Comparison of ENCODE assay signal across 20 mouse cellular contexts in genomic region chr7:81641101-81641500, GRCm38 (mm10).
DNase-seq lines count a peak whose midpoint lies in the region; ATAC-seq and TF ChIP-seq lines count a peak whose summit lies in the region.
"Had no signal": no experiment of that assay in that cellular context is flagged by ENCODE, and none has a peak within 500 bp of the region (broad histone marks: within the 10 kb centered on the region; RNA-seq: fewer than 3 reads in every experiment).

No protein-coding gene starts in this region.

- intact Hi-C loops in heart, postnatal 10 days (cut with DNase I) = no loop called here

- H3K9me3 ChIP-seq in liver, embryonic 11.5 days (ENCODE audit: control insufficient read depth, low read length) = no peaks in the 10 kb centered on the region
- H3K9me3 ChIP-seq in heart, embryonic 11.5 days (replicated peaks; ENCODE audit: control insufficient read depth, low read length) = no peaks in the 10 kb centered on the region
- H3K9me3 ChIP-seq: limb, embryonic 12.5 days; liver, embryonic 15.5 days had no signal

- no peak overlapping the region for H3K4me2 ChIP-seq in liver, embryonic 11.5 days
- no peak overlapping the region for H3K4me2 ChIP-seq in heart, embryonic 11.5 days
- H3K4me2 ChIP-seq: limb, embryonic 12.5 days; liver, embryonic 15.5 days had no signal

- no peak for TF ChIP-seq CTCF in liver, adult 2 months (IDR thresholded peaks at IDR 0.05; ENCODE audit: low read depth, low read length)

- H3K36me3 ChIP-seq in liver, adult 2 months (ENCODE audit: control insufficient read depth, insufficient read depth, low read length) = peaks cover 5% of the 10 kb centered on the region; the same call in 1 of the 2 replicates
- H3K36me3 ChIP-seq in liver, embryonic 11.5 days (ENCODE audit: control insufficient read depth, insufficient read depth, low read length) = no peaks in the 10 kb centered on the region
- no peaks in the 10 kb centered on the region for H3K36me3 ChIP-seq in heart, embryonic 11.5 days (ENCODE audit: control insufficient read depth, insufficient read depth, low read length)
- H3K36me3 ChIP-seq: limb, embryonic 12.5 days; liver, embryonic 15.5 days had no signal

- no peak overlapping the region for H3K9ac ChIP-seq in liver, adult 2 months (ENCODE audit: low read depth, low read length)
- H3K9ac ChIP-seq in liver, embryonic 11.5 days (ENCODE audit: low read depth, low read length) = no peak overlapping the region
- no peak overlapping the region for H3K9ac ChIP-seq in heart, embryonic 11.5 days (ENCODE audit: low read depth, low read length)
- H3K9ac ChIP-seq: limb, embryonic 12.5 days; liver, embryonic 15.5 days had no signal

- peaks cover 9% of the 10 kb centered on the region; the same call in 1 of the 2 replicates for H3K79me2 ChIP-seq in liver, adult 2 months (ENCODE audit: control insufficient read depth, insufficient read depth, low read length)

- no peaks in the 10 kb centered on the region for H3K27me3 ChIP-seq in liver, adult 2 months (ENCODE audit: control insufficient read depth, insufficient read depth, low read length)
- no peaks in the 10 kb centered on the region for H3K27me3 ChIP-seq in liver, embryonic 11.5 days (replicated peaks; ENCODE audit: control insufficient read depth, insufficient read depth, low read length)
- no peaks in the 10 kb centered on the region for H3K27me3 ChIP-seq in heart, embryonic 11.5 days (ENCODE audit: control insufficient read depth, insufficient read depth, low read length)
- H3K27me3 ChIP-seq: limb, embryonic 12.5 days; liver, embryonic 15.5 days had no signal

- H3K4me1 ChIP-seq in liver, adult 2 months (ENCODE audit: control insufficient read depth, insufficient read depth, low read length) = no peaks in the 10 kb centered on the region
- H3K4me1 ChIP-seq in liver, embryonic 11.5 days (replicated peaks; ENCODE audit: control insufficient read depth, insufficient read depth, low read length) = no peaks in the 10 kb centered on the region
- H3K4me1 ChIP-seq in heart, embryonic 11.5 days (ENCODE audit: control insufficient read depth, insufficient read depth, low read length) = peaks cover 29% of the 10 kb centered on the region
- H3K4me1 ChIP-seq: limb, embryonic 12.5 days; liver, embryonic 15.5 days had no signal

- H3K4me3 ChIP-seq in liver, adult 2 months (ENCODE audit: insufficient read depth, low read depth, low read length) = no peak overlapping the region
- H3K4me3 ChIP-seq in liver, embryonic 11.5 days (ENCODE audit: low read depth, low read length) = no peak overlapping the region
- no peak overlapping the region for H3K4me3 ChIP-seq in heart, embryonic 11.5 days (ENCODE audit: low read depth, low read length)
- H3K4me3 ChIP-seq: limb, embryonic 12.5 days; liver, embryonic 15.5 days had no signal

- no peak overlapping the region for H3K27ac ChIP-seq in liver, adult 2 months (replicated peaks; ENCODE audit: insufficient read depth, low read depth, low read length)
- no peak overlapping the region for H3K27ac ChIP-seq in liver, embryonic 11.5 days (ENCODE audit: low read depth, low read length)
- peak overlapping the region; percentile 57 for H3K27ac ChIP-seq in heart, embryonic 11.5 days (ENCODE audit: low read depth, low read length)
- H3K27ac ChIP-seq: limb, embryonic 12.5 days; liver, embryonic 15.5 days; stomach, postnatal 0 days had no signal

- no peak for ATAC-seq in liver, embryonic 11.5 days (replicated peaks; ENCODE audit: low FRiP score)
- ATAC-seq in heart, embryonic 11.5 days (replicated peaks; ENCODE audit: insufficient number of reproducible peaks, low FRiP score, low TSS enrichment) = no peak
- ATAC-seq: activated CD4-positive, CD25-positive, alpha-beta regulatory T cell, adult 4 months; Patski had no signal

- DNase-seq in cerebellum, postnatal 10 days = peak; percentile 76 to 77
- no peak for DNase-seq in cerebellum, adult 8-10 months
- peak; percentile 7 for DNase-seq in liver, adult 2 months (ENCODE audit: extremely low read depth, low read depth, low spot score)
- no peak for DNase-seq in liver, embryonic 11.5 days (ENCODE audit: low spot score)
- DNase-seq in heart, postnatal 10 days = peak; percentile 43 to 58
- DNase-seq in right cerebral cortex, postnatal 14 days = no peak
- DNase-seq: B cell, adult 2 months; cerebellum, adult 2 months; gastrocnemius, postnatal 10 days; kidney, adult 2 months; kidney, postnatal 14 days; lung, postnatal 10 days; right cerebral cortex, postnatal 25 days; thymus, postnatal 36 days had no signal

- TF ChIP-seq POLR2A in liver, adult 2 months (IDR thresholded peaks at IDR 0.05; ENCODE audit: extremely low read depth, insufficient read depth, low read length) = no peak

- 55% methylated on average over 6 of the region's 6 CpGs for WGBS in liver, adult 2 months
- 71% methylated on average over 6 of the region's 6 CpGs for WGBS in liver, embryonic 11.5 days
- 27% methylated on average over 6 of the region's 6 CpGs for WGBS in heart, embryonic 11.5 days (ENCODE audit: insufficient replicate concordance)

Comparison
In these comparisons a context has a peak if more than half of its experiments do, and no peak if none do; other contexts are left out.
1. DNase-seq: peak in cerebellum, postnatal 10 days (2 of 2), liver, adult 2 months (single experiment) and heart, postnatal 10 days (2 of 2); none in cerebellum, adult 8-10 months (single experiment), liver, embryonic 11.5 days (single experiment) and right cerebral cortex, postnatal 14 days (single experiment).